Mouse (Mus musculus): ENCODE results near the gene Cfap45. TPM values are rescaled to one million over a fixed set of nuclear protein-coding genes. Genes with fewer than 3 reads are reported as not detected.

Cfap45 gene
- polyA plus RNA-seq (2014; fragmentation: Illumina TruSeq; extraction: RNeasy Lipid Tissue Mini Kit (QIAGEN cat#74804)): 3.6 TPM

DNA sequence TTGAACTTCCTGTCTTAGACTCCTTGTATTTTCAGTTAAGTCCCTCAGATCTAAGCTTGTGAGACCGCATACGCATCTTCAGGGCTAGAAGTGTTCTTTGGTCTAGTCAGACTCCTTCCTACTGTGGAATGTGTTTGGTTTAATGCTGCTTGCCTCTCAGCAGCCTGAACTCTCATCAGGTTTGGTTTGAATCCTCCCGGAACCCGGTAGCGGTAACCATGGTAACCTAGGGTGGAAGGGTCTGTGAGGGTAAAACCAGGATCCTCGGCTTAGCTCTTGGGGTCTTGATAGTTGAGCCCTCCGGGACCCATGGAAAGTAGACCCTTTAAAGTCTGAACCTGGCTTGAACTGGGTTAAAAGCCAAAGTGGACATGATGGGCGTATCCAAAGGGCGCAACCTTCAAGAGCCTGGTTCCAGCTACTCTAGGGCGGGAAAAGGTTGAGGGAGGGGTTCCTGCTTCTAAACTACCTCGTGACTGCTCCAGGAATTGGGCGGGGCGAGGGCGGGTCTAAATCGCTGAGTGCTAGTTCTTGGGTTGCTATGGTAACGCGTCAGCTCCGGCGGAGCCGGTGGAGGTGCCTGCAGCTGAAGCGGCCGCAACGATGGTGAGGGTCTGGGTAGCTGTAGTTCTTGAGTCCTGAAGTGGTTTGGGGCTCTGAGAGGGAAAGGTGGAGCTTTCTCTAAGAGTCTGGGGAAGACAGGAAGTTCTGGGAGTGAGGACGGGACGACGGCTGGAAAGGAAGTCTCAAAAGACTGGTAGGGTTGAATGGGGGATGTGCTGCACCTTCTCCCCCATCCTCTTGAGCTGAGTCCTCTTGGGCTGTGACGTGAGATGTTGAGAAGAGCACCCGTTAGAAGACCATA, at the start of gene Cfap45:
Gene Cfap45 (plus strand): TSS at position 226 of the 865 bp plus-strand sequence.

GRCm38 (mm10) chr1:172475054-172475741, 45.4 kb upstream of the Cfap45 start, which contains the start of gene Slamf9:
TSS of gene Slamf9 (plus strand) at chr1:172475358.

DNA sequence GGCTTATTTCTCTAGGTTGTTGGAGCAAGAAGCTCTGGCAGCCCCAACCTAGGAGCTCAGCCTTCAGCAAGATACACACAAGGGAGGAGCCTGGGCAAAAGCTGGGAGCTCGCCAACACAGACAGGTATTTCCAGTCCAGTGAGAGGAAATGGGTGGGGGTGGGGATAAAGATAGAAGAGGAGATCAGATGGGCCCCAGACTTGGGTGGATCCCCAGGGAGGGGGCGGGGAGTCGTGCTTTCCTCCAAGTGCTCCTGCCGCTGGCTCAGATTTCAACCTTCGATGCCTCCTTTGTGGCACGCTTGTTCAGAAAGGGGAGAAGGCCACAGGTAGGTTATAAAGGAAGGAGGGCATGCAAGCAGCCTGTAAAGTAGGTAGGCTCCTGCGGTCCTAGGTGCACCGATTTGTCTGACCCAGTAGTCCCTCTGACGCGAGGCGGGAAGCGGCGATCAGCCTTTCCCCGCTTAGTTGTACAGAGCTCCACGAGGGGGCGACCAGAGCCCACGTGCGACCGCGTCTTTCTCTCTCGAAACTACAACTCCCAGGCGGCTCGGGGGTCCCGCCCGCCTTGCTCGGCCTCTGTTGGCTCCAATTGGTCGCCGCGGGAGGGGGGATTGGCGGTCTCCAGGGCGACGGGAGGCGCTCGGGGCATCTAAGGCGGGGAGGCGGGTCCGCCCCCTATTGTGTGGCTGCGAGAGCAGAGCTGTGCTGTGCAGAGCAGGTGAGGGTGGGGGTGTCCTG, 38.9 kb upstream of the Cfap45 start, which contains the start of gene Igsf9:
Gene Igsf9 (plus strand): TSS at position 249 of the 741 bp plus-strand sequence.

DNA sequence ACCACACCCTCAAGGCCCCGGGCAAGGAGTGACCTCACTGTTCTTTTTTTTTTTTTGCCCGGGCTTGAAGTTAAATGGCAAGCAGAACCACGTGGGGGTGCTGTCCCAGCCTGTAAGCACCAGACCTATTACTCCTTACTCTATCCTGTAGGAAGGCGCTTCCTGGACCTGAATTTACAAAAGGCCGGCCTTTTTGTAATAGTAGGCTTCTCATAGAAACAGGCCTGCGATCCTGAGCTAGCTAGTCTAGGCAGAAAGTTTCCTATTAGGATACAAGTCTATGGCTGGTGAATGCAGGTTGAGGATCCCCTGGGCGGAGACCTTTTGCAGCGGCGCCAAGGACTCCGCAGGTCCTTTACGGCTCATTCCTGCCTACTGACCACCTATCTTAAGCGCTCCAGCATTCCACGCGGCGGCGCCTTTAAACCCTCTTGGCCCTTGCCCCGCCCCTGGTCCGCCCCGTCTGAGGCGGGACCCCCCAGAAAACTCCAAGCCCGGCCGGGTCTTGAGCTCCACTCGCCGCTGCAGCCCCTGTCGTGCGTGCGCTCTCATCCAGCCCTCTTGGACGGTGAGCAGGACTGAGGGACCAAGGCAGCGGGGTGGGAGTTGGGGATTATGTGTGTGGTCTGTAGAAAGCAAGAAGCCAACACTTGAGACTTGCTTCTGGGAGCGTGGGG, 20.7 kb upstream of the Cfap45 start, which contains the start of gene Tagln2:
Gene Tagln2 (plus strand): TSS at position 283 of the 677 bp plus-strand sequence.

DNA sequence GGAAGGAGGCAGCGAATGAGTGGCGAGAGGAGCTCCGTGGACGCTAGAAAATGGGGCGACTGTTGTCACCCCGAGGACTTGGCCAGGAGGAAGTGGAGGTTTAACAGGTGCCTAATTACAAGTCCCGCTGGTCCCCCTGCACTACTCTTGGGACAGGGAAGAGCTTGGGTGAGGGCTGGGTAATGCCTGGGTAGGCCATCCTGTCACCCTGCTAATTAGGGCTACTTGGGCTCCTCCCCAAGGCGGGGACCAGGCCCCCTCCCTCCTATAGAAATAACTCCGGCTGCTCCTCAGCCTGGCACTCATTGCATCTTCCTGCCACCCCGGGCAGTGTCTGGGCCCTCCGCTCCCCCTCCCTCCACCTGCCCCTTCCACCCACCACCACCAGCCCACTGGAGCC, 35.0 kb downstream of the Cfap45 start, which contains the start of gene Vsig8:
Gene Vsig8 (plus strand): TSS at position 301 of the 400 bp plus-strand sequence.

GRCm38 (mm10) chr1:172590385-172590784, 69.8 kb downstream of the Cfap45 start, which contains the start of gene Slamf8:
TSS of gene Slamf8 (minus strand) at chr1:172590568.

Other genes with a start within 250 kb of the Cfap45 start
- gene Atp1a2, start 222.7 kb upstream of the Cfap45 start, polyA plus RNA-seq (2014; fragmentation: Illumina TruSeq; extraction: RNeasy Lipid Tissue Mini Kit (QIAGEN cat#74804)): 7.5 TPM
- not detected for gene Kcnj9, start 191.5 kb upstream of the Cfap45 start, polyA plus RNA-seq (2014; fragmentation: Illumina TruSeq; extraction: RNeasy Lipid Tissue Mini Kit (QIAGEN cat#74804))
- 1.3 TPM for gene Kcnj10, start 179.6 kb upstream of the Cfap45 start, polyA plus RNA-seq (2014; fragmentation: Illumina TruSeq; extraction: RNeasy Lipid Tissue Mini Kit (QIAGEN cat#74804))
- gene Pigm, start 144.3 kb upstream of the Cfap45 start, polyA plus RNA-seq (2014; fragmentation: Illumina TruSeq; extraction: RNeasy Lipid Tissue Mini Kit (QIAGEN cat#74804)): 26.4 TPM
- 2.1 TPM for gene Slamf9, start 45.4 kb upstream of the Cfap45 start, polyA plus RNA-seq (2014; fragmentation: Illumina TruSeq; extraction: RNeasy Lipid Tissue Mini Kit (QIAGEN cat#74804))
- gene Igsf9, start 39.0 kb upstream of the Cfap45 start, polyA plus RNA-seq (2014; fragmentation: Illumina TruSeq; extraction: RNeasy Lipid Tissue Mini Kit (QIAGEN cat#74804)): not detected
- 18.8 TPM for gene Tagln2, start 20.8 kb upstream of the Cfap45 start, polyA plus RNA-seq (2014; fragmentation: Illumina TruSeq; extraction: RNeasy Lipid Tissue Mini Kit (QIAGEN cat#74804))
- not detected for gene Vsig8, start 35.1 kb downstream of the Cfap45 start, polyA plus RNA-seq (2014; fragmentation: Illumina TruSeq; extraction: RNeasy Lipid Tissue Mini Kit (QIAGEN cat#74804))
- 0.91 TPM for gene Slamf8, start 69.8 kb downstream of the Cfap45 start, polyA plus RNA-seq (2014; fragmentation: Illumina TruSeq; extraction: RNeasy Lipid Tissue Mini Kit (QIAGEN cat#74804))
- gene Fcrl6, start 81.8 kb downstream of the Cfap45 start, polyA plus RNA-seq (2014; fragmentation: Illumina TruSeq; extraction: RNeasy Lipid Tissue Mini Kit (QIAGEN cat#74804)): not detected
- 2.3 TPM for gene Dusp23, start 112.2 kb downstream of the Cfap45 start, polyA plus RNA-seq (2014; fragmentation: Illumina TruSeq; extraction: RNeasy Lipid Tissue Mini Kit (QIAGEN cat#74804))
- 0.37 TPM for gene Crp, start 177.3 kb downstream of the Cfap45 start, polyA plus RNA-seq (2014; fragmentation: Illumina TruSeq; extraction: RNeasy Lipid Tissue Mini Kit (QIAGEN cat#74804))